Mouse (Mus musculus) megakaryocyte-erythroid progenitor cell, adult 5-6 weeks (primary cell): ENCODE data around the gene Mlx. TPM values are rescaled to one million over a fixed set of nuclear protein-coding genes. Genes with fewer than 3 reads are reported as not detected.
"Not testable (repeated sequence)": the region's sequence is repeated elsewhere in the genome, so short reads cannot be mapped to it uniquely, and the experiment has no call there.

ENCODE experiments used
- ATAC-seq: replicated peaks from 2 replicates; pipeline ENCODE4 v1.8.0; 2016; ENCODE audit warnings: mild to moderate bottlenecking, inconsistent platforms; ENCODE audit not compliant: severe bottlenecking, poor library complexity, low FRiP score, low TSS enrichment
- total RNA-seq, 2 experiments: library from RNA; stranded (forward) in 1 of 2; stranded (reverse) in 1 of 2; fragments of 200-1000, 215-1000 nt in 1 of 2; fragments of >200 nt in 1 of 2; fragmentation: Nextera tagmentation in 1 of 2; gene quantifications; 2 replicates each; pipeline ENCODE4 v1.2.3; 2014 to 2017

Mlx gene
- total RNA-seq, 2 experiments from 2014 or later = 46.8 to 74.8 TPM

GRCm38 (mm10) chr11:101087682-101088055 lies 592 bp downstream of the Mlx start:
- peak; percentile 11; the same call in 1 of the 2 replicates for ATAC-seq

DNA sequence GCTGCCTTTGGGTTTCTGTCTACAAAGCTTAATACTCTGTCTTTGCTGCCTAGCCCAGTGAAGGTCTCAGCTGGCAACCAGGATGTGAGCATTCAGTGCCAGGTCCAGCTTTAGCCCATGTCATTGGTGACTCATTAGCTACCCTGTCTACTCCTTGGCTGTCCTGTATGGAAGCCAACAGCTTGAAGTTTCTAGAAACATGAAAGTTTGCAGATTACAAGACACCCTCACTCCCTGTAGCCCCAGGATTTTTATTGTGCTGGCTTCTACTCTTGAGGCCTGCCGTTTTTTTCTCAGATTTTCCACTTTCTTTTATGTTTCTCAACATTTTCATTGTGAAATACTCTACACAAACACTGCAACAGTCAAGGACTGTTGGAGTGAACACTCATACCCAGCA lies 2.9 kb downstream of the Mlx start:
- ATAC-seq = no peak

DNA sequence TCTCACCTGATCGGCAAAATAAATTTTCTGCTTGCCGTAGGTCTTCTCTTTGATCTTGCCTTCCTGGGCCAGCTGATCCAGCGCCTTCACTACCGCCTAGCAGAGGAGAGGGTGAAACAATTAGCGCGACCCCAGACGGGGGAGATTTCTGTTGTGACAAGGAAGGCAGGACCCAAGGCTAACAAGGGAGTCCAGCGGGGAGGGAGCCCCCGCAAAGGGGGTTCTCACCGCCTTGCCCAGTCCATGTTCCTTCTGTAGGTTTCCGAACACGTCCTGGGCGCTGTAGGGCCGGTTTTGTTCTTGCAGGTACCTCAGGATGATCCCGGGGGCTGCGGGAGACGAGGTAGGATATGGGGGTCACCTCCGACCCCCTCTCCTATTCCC lies 7.8 kb downstream of the Mlx start:
- peak; percentile 16; the same call in 1 of the 2 replicates for ATAC-seq

DNA sequence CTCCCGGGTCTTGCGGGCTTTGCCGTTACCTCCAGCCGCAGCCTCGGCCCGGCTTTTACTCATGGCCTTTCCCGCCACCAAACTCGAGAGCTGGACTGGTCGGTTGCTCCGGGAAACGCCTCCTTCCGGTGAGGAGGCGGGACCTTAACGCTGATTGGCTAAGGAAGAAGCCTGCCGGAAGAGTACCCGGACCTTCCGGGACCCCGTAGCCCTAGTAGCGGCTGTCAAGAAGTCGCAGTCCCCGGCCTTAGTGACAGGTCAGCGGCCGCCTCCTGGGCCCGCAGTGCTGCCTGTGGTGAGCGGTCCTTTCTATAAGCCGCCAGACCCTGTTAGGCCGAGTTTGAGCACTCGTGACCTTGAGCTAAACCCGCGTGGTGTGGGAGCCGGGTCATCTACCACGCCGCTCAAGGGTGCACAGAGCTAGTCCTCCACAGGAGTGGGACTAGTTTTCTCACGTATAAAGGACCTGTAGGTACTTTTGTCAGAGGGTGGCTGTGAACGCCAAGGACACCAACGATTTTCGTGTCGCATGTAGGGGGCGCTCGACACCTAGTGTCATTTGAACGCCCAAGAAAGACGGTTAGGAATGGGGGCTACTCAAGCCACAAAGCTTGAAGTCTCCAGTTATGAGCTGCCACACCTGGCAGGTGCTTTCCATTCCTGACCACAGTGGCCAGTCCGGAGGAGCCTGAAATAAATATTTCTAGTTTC lies 8.4 kb downstream of the Mlx start, which contains the start of gene Psmc3ip:
TSS of gene Psmc3ip (minus strand) at position 123 of the 711 bp plus-strand sequence.
- ATAC-seq = peak; percentile 97

- no peak for ATAC-seq
These were observed 11.2 kb downstream of the Mlx start for GRCm38 (mm10) chr11:101098231-101098630.

GRCm38 (mm10) chr11:101103011-101103410 lies 15.9 kb downstream of the Mlx start:
- ATAC-seq = no peak

DNA sequence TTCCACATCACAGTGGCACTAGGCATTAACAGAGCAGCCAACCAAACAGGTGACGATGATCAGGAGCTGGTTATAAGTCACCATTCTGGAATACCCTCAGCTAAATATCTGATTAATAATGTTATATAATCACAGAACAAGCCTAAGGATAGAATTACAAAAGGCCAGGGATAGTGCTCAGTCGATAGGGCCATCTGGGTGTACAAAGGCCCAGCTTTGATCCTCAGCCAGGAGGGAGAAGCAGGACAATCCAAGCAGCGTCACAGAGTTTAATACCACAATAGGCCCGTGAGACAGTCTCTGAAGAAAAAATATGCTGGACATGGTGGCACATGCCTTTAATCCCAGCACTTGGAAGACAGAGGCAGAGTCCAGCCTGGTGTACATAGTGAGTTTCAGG lies 22.3 kb downstream of the Mlx start:
- no peak for ATAC-seq

DNA sequence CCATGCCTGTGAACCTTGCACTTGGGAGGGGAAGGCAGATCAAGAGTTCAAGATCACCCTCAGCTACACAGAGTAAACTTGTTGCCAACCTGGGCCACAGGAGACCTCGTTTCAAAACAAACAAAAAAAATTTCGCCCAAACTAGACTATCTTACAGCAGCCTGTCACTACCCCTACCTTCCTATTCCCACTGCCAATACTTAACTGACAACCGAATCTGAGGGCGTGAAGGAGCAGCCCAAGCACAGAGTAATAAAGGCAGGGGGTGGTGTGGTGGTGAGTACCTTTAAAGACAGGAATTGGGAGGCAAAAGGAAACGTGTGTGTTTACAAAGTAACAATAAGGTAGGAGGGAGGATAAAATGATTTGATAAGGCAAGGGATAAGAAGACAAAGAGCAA lies 23.6 kb downstream of the Mlx start:
- ATAC-seq = no peak

DNA sequence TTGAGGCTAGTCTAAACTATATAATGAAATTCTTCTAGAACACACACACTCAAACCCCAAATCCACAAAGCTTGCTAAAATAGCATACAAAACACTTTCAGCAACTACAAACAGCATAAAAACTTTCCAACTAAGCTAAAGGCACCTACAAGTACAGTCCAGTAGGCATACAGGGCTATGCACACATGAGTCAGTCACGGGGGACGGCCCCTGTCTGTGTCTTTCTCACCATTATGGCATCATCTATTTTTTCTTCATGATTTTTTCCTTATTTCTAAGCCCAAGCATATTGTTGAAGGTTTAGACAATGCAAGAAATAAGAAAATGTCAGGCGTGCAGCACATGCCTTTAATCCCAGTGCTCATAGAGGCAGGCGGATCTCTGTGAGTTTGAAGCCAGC lies 24.1 kb downstream of the Mlx start:
- ATAC-seq = no peak

DNA sequence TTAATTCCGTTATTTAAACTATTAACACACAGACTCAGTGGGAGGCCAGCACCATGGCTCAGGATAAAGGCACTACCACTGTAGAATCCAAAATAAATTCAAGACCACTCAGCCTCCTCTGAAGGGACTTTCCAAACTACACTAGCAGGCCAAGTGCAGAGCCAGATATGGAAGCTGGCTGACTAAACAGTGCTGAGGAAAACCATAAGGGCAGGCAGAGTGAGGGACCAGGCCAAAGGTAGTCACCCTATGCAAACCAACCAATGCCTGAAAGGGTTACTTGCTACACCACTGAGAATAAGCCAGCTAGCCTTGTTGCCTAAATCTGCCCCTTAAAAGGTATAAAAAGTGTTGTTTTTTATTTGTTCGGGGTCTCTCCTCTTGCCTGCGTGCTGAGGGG lies 25.1 kb downstream of the Mlx start:
- no peak for ATAC-seq

GRCm38 (mm10) chr11:101115564-101115963 lies 28.5 kb downstream of the Mlx start:
- no peak for ATAC-seq

DNA sequence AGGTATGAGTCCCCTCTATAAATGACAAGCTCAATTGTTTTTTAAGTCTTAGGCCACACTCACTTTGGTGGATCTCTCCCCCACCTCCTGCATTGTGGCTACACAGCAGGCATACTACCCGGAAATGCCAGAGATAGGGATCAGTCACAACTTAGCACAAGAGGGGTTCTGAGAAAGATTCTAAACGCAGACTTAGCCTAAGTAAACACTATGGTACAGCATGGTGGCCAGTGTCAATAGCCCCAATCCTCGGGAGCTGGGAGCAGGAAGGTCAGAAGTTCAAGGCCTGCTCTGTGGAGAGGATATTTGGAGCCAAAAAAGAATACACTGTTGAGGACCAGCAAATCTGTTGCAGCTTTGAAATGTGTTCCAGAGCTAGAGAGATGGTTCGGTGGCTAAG lies 31.0 kb downstream of the Mlx start:
- no peak for ATAC-seq

DNA sequence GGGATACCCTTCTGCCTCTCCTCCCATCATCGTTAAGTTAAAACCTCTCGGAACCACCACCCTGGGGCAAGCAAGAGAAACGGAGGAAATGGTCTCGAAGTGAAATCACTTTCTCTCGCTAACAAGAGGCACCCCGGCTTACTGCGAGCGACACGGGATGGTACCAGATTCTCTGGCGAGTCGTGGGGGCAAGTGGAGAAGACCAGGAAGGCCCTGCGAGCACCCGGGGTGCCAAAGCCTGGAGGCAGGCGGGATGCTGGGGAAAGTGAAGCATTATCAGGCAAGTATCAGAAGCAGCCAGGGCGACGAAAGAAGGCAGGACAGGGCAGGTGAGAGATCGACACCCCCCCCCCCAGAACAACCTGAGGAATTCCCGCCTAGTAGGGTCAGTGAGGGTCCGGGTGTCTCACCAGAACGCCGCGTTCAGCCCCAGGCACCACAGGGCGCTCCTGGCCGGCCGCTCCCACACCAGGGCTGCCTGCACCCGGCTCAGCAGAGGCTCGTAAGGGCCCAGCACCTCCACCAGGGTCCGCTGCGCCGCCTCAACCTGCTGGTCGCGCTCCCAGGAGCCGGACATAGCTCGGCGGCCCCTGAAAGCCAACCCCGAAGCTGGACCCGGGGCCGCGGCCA lies 32.2 kb downstream of the Mlx start:
- peak; percentile 61 for ATAC-seq

GRCm38 (mm10) chr11:101119761-101120544 lies 32.9 kb downstream of the Mlx start, which contains the start of the genes Retreg3 and Tubg1:
Gene Retreg3, minus strand, starts transcription at chr11:101119893.
Gene Tubg1, plus strand, starts transcription at chr11:101119938.
- peak; percentile 90 for ATAC-seq

- no peak for ATAC-seq
These were observed 33.6 kb downstream of the Mlx start for GRCm38 (mm10) chr11:101120545-101121188.

- not testable (repeated sequence) for ATAC-seq
These were observed 37.4 kb downstream of the Mlx start for GRCm38 (mm10) chr11:101124494-101124893.

GRCm38 (mm10) chr11:101125008-101125407 lies 37.9 kb downstream of the Mlx start:
- not testable (repeated sequence) for ATAC-seq

- ATAC-seq = no peak
These were observed 40.0 kb downstream of the Mlx start for GRCm38 (mm10) chr11:101127075-101127474.

DNA sequence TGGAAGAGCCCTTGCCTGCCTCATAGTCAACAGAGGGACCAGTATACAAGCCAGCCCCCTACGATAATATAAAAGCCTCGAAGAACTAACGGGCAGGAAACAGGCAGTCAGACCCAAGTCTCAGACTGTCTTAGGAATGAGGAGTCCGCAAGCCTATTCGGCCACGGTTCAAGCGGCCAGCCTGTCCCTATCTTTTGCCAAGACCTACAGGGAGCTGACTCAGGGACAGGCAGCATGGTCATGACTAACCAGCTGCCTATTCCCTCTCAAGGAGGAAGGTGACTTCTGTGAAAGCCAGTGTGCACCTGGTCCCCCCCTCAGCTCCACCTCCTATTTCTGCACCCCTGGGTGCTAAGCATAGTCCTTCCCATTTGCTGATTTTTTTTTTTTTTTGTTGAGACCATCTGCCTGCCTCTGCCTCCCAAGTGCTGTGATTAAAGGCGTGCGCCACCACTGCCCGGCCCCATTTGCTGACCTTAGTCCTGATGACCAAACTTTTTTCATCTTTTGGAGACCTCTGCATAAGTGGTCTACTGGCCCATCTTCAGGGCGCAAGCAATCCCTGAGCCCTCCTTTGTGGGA lies 42.0 kb downstream of the Mlx start:
- ATAC-seq = no peak
